Mouse (Mus musculus): ENCODE measurements around the gene Itgal. TPM values are rescaled to one million over a fixed set of nuclear protein-coding genes. Genes with fewer than 3 reads are reported as not detected.

The Itgal gene
- total and polyA plus RNA-seq, 3 experiments, result 0.92 to 9.7 TPM; not detected in 1

GRCm38 (mm10) chr7:127290142-127290541 lies 5.9 kb upstream of the Itgal start:
- Histone ChIP-seq H3K27ac (ENCODE audit: control insufficient read depth, low read depth, low read length) (no peak overlapping the region), H3K4me3 (ENCODE audit: control insufficient read depth in 1 of 2, insufficient read depth in 1 of 2, low read depth in 2 of 2, low read length in 2 of 2) (no peak overlapping the region)

GRCm38 (mm10) chr7:127296786-127297555 lies 911 bp downstream of the Itgal start:
- Histone ChIP-seq H3K79me2 (ENCODE audit: control insufficient read depth, insufficient read depth, low read length, poor library complexity) (no peaks in the 10 kb centered on the region; the same call in 1 of the 2 replicates), H3K4me1 (ENCODE audit: control insufficient read depth in 1 of 2, insufficient read depth in 2 of 2, low read length in 2 of 2) (peaks cover 0 to 8% of the 10 kb centered on the region in 2 experiments; a peak in 3 of 4 replicates), H3K9ac (ENCODE audit: control insufficient read depth, low read depth, low read length, poor library complexity, severe bottlenecking) (peak overlapping the region; percentile 61; the same call in 1 of the 2 replicates), H3K36me3 (ENCODE audit: control insufficient read depth in 1 of 2, insufficient read depth in 2 of 2, low read length in 2 of 2) (peaks cover 0 to 4% of the 10 kb centered on the region in 2 experiments; a peak in 1 of 4 replicates), H3K27me3 (ENCODE audit: control insufficient read depth in 1 of 2, insufficient read depth in 2 of 2, low read length in 2 of 2) (no peaks in the 10 kb centered on the region), H3K4me3 (ENCODE audit: control insufficient read depth in 1 of 2, insufficient read depth in 1 of 2, low read depth in 2 of 2, low read length in 2 of 2) (peak overlapping the region; percentile 52 to 62), H3K27ac (ENCODE audit: control insufficient read depth, low read depth, low read length) (peak overlapping the region; percentile 67), H3K9me3 (replicated peaks; ENCODE audit: insufficient read depth, low read length) (no peaks in the 10 kb centered on the region)
- DNase-seq (ENCODE audit: low read depth, low spot score), result no peak
- TF ChIP-seq ZNF384 (IDR thresholded peaks at IDR 0.05; ENCODE audit: low read depth, low read length), result no peak
- 0 out of 2 replicates have a peak, but pooled peaks have one; percentile 6 for TF ChIP-seq USF1 (IDR thresholded peaks at IDR 0.05; ENCODE audit: low read depth, low read length)

More at GRCm38 (mm10) chr7:127290142-127290541, 5.9 kb upstream of the Itgal start:
- Histone ChIP-seq H3K27me3 (ENCODE audit: control insufficient read depth in 1 of 2, insufficient read depth in 2 of 2, low read length in 2 of 2) (no peaks in the 10 kb centered on the region), H3K9ac (ENCODE audit: control insufficient read depth, low read depth, low read length, poor library complexity, severe bottlenecking) (no peak overlapping the region), H3K79me2 (ENCODE audit: control insufficient read depth, insufficient read depth, low read length, poor library complexity) (no peaks in the 10 kb centered on the region), H3K36me3 (ENCODE audit: control insufficient read depth in 1 of 2, insufficient read depth in 2 of 2, low read length in 2 of 2) (peaks cover 0 to 16% of the 10 kb centered on the region in 2 experiments; a peak in 2 of 4 replicates), H3K9me3 (replicated peaks; ENCODE audit: insufficient read depth, low read length) (no peaks in the 10 kb centered on the region), H3K4me1 (ENCODE audit: control insufficient read depth in 1 of 2, insufficient read depth in 2 of 2, low read length in 2 of 2) (peaks cover 5 to 26% of the 10 kb centered on the region in 2 experiments)
- DNase-seq (ENCODE audit: low read depth, low spot score), result no peak
- TF ChIP-seq NELFE (IDR thresholded peaks at IDR 0.05; ENCODE audit: low read depth, low read length) (no peak), POLR2AphosphoS2 (IDR thresholded peaks at IDR 0.05; ENCODE audit: low read length) (no peak), RCOR1 (IDR thresholded peaks at IDR 0.05; ENCODE audit: low read depth, low read length) (no peak), USF2 (IDR thresholded peaks at IDR 0.05; ENCODE audit: borderline replicate concordance in 1 of 2, insufficient read depth in 1 of 2, low read depth in 1 of 2, low read length in 2 of 2) (no peak), MXI1 (IDR thresholded peaks at IDR 0.05; ENCODE audit: low read depth, low read length) (no peak), ETS1 (IDR thresholded peaks at IDR 0.05; ENCODE audit: low read depth, low read length) (no peak), ZC3H11A (IDR thresholded peaks at IDR 0.05; ENCODE audit: low read depth, low read length) (no peak), TBP (IDR thresholded peaks at IDR 0.05; ENCODE audit: low read depth, low read length) (no peak), USF1 (IDR thresholded peaks at IDR 0.05; ENCODE audit: low read depth, low read length) (no peak), TAL1 (IDR thresholded peaks at IDR 0.05; ENCODE audit: low read length) (no peak), SMC3 (IDR thresholded peaks at IDR 0.05; ENCODE audit: low read depth, low read length) (no peak), NRF1 (IDR thresholded peaks at IDR 0.05; ENCODE audit: insufficient read depth, low read depth, low read length, poor library complexity, severe bottlenecking) (no peak), ZNF384 (IDR thresholded peaks at IDR 0.05; ENCODE audit: low read depth, low read length) (no peak), KAT2A (conservative IDR thresholded peaks at IDR 0.05; ENCODE audit: low read depth, low read length) (no peak), MEF2A (IDR thresholded peaks at IDR 0.05; ENCODE audit: extremely low read depth, insufficient replicate concordance, low read depth, low read length, poor library complexity, severe bottlenecking) (no peak), UBTF (IDR thresholded peaks at IDR 0.05; ENCODE audit: borderline replicate concordance, insufficient read depth, low read depth, low read length) (no peak), ZMIZ1 (IDR thresholded peaks at IDR 0.05; ENCODE audit: low read depth, low read length) (no peak)

Measured in MEL (cell line).